Mouse (Mus musculus) lung, embryonic 14.5 days (tissue): ENCODE data around the gene Arhgap44. TPM values are rescaled to one million over a fixed set of nuclear protein-coding genes. Genes with fewer than 3 reads are reported as not detected.

ENCODE experiments used
- ATAC-seq: fragments of 200-750 bp; cut with Nextera tagmentation; 2 replicates; pipeline ENCODE4 v1.8.0; 2017; ENCODE audit warnings: mild to moderate bottlenecking, moderate TSS enrichment, moderate library complexity; ENCODE audit not compliant: insufficient read depth
- DNase-seq: peaks from one replicate; pipeline ENCODE4 v3.0.0-alpha.2; 2015
- H3K27ac ChIP-seq: fragments of 300-500 bp; sonication (generic); 2 replicates; pipeline ENCODE4 v1.5.1; 2014; ENCODE audit warnings: low read depth, mild to moderate bottlenecking, moderate library complexity
- H3K27me3 ChIP-seq: fragments of 300-500 bp; sonication (generic); 2 replicates; pipeline ENCODE4 v1.6.1; 2014; ENCODE audit warnings: low read length, control low read depth; ENCODE audit not compliant: insufficient read depth
- H3K36me3 ChIP-seq: fragments of 300-500 bp; sonication (generic); 2 replicates; pipeline ENCODE4 v1.6.1; 2014; ENCODE audit warnings: control low read depth; ENCODE audit not compliant: insufficient read depth
- H3K4me1 ChIP-seq: fragments of 300-500 bp; sonication (generic); 2 replicates; pipeline ENCODE4 v1.6.1; 2014; ENCODE audit warnings: antibody characterized with exemption, control low read depth; ENCODE audit not compliant: insufficient read depth
- H3K4me2 ChIP-seq: fragments of 300-500 bp; sonication (generic); 2 replicates; pipeline ENCODE4 v1.6.1; 2014; ENCODE audit warnings: mild to moderate bottlenecking
- H3K4me3 ChIP-seq: fragments of 300-500 bp; sonication (generic); 2 replicates; pipeline ENCODE4 v1.5.1; 2014; ENCODE audit warnings: low read depth, low read length
- H3K9ac ChIP-seq: fragments of 300-500 bp; sonication (generic); 2 replicates; pipeline ENCODE4 v1.6.1; 2014
- H3K9me3 ChIP-seq: fragments of 300-500 bp; sonication (generic); 2 replicates; pipeline ENCODE4 v1.6.1; 2016; ENCODE audit warnings: low read depth, low read length, control low read depth
- CTCF ChIP-seq: IDR thresholded peaks from 2 replicates; pipeline ENCODE4 v1.5.1; 2016; ENCODE audit warnings: antibody characterized with exemption, low read depth
- WGBS: fragments of 180-500 bp; shearing (Covaris S2); extraction: QIAGEN DNeasy Blood & Tissue Kit; methylation state at CpG from one replicate; pipeline ENCODE4 v1.1.7; 2014; 5-methylcytosine and 5-hydroxymethylcytosine counted together
- polyA plus RNA-seq: library from polyadenylated mRNA; unstranded; fragments of >200 nt; fragmentation: Nextera tagmentation; extraction: Ambion mirVana; gene quantifications from 2 replicates; pipeline ENCODE4 v1.2.1, GENCODE M21; 2014

Arhgap44 gene
- polyA plus RNA-seq, 1 experiment from 2014 or later: 11.5 TPM

DNA sequence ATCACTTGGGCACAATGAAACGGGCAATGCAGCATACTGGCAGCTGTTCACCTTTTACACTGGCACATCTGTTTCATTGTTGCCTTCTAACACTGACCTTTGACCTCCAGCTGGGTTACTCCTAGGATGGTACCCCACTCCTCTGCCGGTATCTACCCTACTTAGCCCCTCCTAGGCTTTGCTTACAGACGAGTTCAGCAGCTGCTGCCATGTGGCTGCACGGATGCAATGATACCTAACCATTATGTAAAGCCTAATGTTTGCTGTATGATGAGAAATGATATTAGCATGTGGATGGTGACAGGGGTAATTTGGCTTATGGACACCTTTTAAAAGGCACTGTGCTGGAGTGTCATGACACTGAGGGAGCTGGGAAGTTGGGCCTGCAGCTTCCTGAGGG, 55.6 kb downstream of the Arhgap44 start:
- DNase-seq (no peak), ATAC-seq (no peak)
- Histone ChIP-seq H3K4me1 (0 out of 2 replicates have a peak, but pooled peaks cover 3% of the 10 kb centered on the region), H3K9ac (no peak overlapping the region), H3K36me3 (no peaks in the 10 kb centered on the region), H3K27ac (no peak overlapping the region), H3K4me3 (no peak overlapping the region), H3K4me2 (no peak overlapping the region), H3K9me3 (no peaks in the 10 kb centered on the region), H3K27me3 (no peaks in the 10 kb centered on the region)
- WGBS: 65% methylated on average over 4 of the region's 4 CpGs
- no peak for TF ChIP-seq CTCF

DNA sequence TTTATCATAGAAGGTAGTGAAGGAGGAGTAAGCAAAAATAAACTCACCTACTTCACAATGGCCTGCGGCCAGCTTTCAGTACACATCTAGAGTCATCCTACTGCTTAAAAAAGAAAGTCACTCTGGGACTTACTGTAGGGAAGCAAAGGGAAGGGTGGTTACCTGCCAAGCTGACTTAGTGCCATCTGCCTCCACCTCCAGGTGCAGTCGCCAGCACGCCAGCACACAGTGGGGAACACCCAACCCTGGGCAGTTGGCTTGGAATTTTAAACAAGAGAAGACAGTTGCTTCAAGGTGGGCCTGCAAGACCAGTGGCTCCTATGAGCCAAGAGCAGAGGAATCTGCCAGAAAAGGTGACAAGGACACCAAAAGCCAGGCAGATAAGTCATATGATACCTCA, 58.7 kb downstream of the Arhgap44 start:
- Histone ChIP-seq H3K9ac (no peak overlapping the region), H3K9me3 (no peaks in the 10 kb centered on the region), H3K4me3 (no peak overlapping the region), H3K4me2 (no peak overlapping the region), H3K36me3 (no peaks in the 10 kb centered on the region), H3K27ac (no peak overlapping the region), H3K27me3 (no peaks in the 10 kb centered on the region), H3K4me1 (no peaks in the 10 kb centered on the region)
- no peak for TF ChIP-seq CTCF
- DNase-seq: no peak
- 81% methylated on average over 3 of the region's 3 CpGs for WGBS
- ATAC-seq: no peak

DNA sequence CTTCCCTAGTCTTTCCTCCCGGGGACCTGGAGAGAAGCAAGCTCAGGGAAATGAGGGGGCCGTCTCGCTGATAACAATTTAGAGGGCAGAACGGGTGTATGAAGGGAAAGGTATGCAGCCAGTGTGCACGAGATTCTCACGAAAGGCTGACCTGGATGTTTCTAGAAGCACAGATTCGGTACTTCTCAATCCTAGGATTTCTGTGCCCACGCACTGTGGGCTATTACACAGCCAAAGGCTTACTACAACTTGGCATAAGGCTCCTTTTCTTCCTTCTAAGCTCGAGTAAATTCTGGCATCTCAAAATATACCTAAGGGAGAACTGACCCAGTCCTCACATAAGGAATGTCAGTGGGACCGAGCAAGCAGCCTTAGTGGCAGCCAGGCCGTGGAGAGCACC, 61.6 kb downstream of the Arhgap44 start:
- no peak for DNase-seq

GRCm38 (mm10) chr11:65100031-65100430, 62.7 kb downstream of the Arhgap44 start:
- 91% methylated on average over 8 of the region's 8 CpGs for WGBS
- ATAC-seq (no peak), DNase-seq (no peak)
- Histone ChIP-seq H3K4me2 (no peak overlapping the region), H3K36me3 (no peaks in the 10 kb centered on the region), H3K4me1 (no peaks in the 10 kb centered on the region), H3K9ac (no peak overlapping the region), H3K27me3 (no peaks in the 10 kb centered on the region), H3K27ac (no peak overlapping the region), H3K9me3 (no peaks in the 10 kb centered on the region), H3K4me3 (no peak overlapping the region)
- TF ChIP-seq CTCF: no peak

More for the DNA sequence above, 61.6 kb downstream of the Arhgap44 start:
- Histone ChIP-seq H3K4me1 (no peaks in the 10 kb centered on the region), H3K9ac (no peak overlapping the region), H3K27me3 (no peaks in the 10 kb centered on the region), H3K4me3 (no peak overlapping the region), H3K9me3 (no peaks in the 10 kb centered on the region), H3K4me2 (no peak overlapping the region), H3K27ac (no peak overlapping the region), H3K36me3 (no peaks in the 10 kb centered on the region)
- WGBS: 70% methylated on average over 11 of the region's 11 CpGs
- TF ChIP-seq CTCF: no peak
- no peak for ATAC-seq

GRCm38 (mm10) chr11:65097526-65098070, 65.2 kb downstream of the Arhgap44 start:
- TF ChIP-seq CTCF: no peak
- Histone ChIP-seq H3K27me3 (no peaks in the 10 kb centered on the region), H3K9ac (no peak overlapping the region), H3K4me3 (no peak overlapping the region), H3K9me3 (no peaks in the 10 kb centered on the region), H3K4me2 (no peak overlapping the region), H3K4me1 (no peaks in the 10 kb centered on the region), H3K27ac (no peak overlapping the region), H3K36me3 (no peaks in the 10 kb centered on the region)
- ATAC-seq: no peak
- DNase-seq: no peak
- WGBS: 68% methylated on average over 4 of the region's 4 CpGs

DNA sequence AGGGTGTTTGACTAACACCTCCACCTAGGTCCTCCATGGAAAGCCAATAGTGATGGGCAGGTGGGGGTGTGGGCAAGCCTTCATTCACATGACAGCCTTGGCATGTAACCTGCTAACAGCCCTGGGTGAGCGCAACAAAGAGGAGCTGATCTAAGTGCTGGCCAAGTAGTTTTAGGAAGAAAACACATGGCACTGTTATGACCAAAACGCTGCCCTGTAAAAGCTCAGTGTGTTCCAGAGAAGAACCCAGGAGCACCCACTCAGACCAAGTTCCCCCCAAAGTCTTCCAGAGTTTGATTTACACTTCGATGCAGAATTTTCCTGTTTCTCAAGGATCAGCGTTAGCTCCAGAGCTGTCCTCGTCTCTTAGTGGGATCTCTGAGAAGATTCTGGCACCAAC, 65.9 kb downstream of the Arhgap44 start:
- Histone ChIP-seq H3K9ac (no peak overlapping the region), H3K4me3 (no peak overlapping the region), H3K4me2 (no peak overlapping the region), H3K27me3 (no peaks in the 10 kb centered on the region), H3K9me3 (no peaks in the 10 kb centered on the region), H3K27ac (no peak overlapping the region), H3K4me1 (no peaks in the 10 kb centered on the region), H3K36me3 (no peaks in the 10 kb centered on the region)
- TF ChIP-seq CTCF: no peak
- WGBS: 89% methylated on average over 5 of the region's 5 CpGs
- DNase-seq: no peak
- no peak for ATAC-seq

GRCm38 (mm10) chr11:65092851-65093250, 69.9 kb downstream of the Arhgap44 start:
- DNase-seq (peak; percentile 28), ATAC-seq (no peak)
- H3K27me3 ChIP-seq: no peaks in the 10 kb centered on the region
- H3K36me3 ChIP-seq: no peaks in the 10 kb centered on the region
- H3K4me1 ChIP-seq: no peaks in the 10 kb centered on the region
- no peak overlapping the region for H3K27ac ChIP-seq
- 56% methylated on average over 8 of the region's 8 CpGs for WGBS
- H3K9me3 ChIP-seq: no peaks in the 10 kb centered on the region
- H3K4me2 ChIP-seq: no peak overlapping the region
- no peak overlapping the region for H3K4me3 ChIP-seq
- no peak overlapping the region for H3K9ac ChIP-seq
- TF ChIP-seq CTCF: no peak

DNA sequence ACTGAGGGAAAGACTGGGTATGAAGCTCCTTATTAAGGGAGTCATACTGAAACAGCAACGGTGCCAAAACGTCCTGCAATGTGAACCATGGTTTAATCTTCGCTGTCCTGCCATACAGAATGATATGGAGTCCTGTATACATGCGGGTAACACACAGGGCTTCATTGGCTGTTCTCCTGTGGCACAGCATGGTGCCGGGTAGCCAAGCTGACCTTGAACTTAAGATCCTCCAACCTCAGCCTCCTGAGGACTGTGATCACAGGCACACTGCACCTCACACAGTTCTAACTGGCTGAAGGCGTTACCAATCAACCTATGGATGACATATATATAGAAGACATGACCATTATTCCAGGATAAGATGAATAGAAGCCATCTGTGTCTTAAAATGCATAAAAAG, 72.4 kb downstream of the Arhgap44 start:
- no peaks in the 10 kb centered on the region for H3K9me3 ChIP-seq
- DNase-seq (no peak), ATAC-seq (no peak)
- H3K27me3 ChIP-seq: no peaks in the 10 kb centered on the region
- H3K9ac ChIP-seq: no peak overlapping the region
- H3K27ac ChIP-seq: no peak overlapping the region
- WGBS: 87% methylated on average over 6 of the region's 6 CpGs
- H3K4me1 ChIP-seq: no peaks in the 10 kb centered on the region
- H3K4me3 ChIP-seq: no peak overlapping the region
- H3K36me3 ChIP-seq: no peaks in the 10 kb centered on the region
- no peak overlapping the region for H3K4me2 ChIP-seq
- no peak for TF ChIP-seq CTCF
